Mouse (Mus musculus) bone marrow, adult 2 months (tissue): ENCODE data around the gene Tenm4.

Experiments
- CTCF ChIP-seq: fragments of 200-500 bp; IDR thresholded peaks from 2 replicates; pipeline ENCODE4 v1.5.1; 2011; ENCODE audit warnings: low read length, control low read depth; ENCODE audit not compliant: control insufficient read depth, insufficient read depth
- POLR2A ChIP-seq: fragments of 200-500 bp; IDR thresholded peaks from 2 replicates; pipeline ENCODE4 v1.6.1; 2011; ENCODE audit warnings: low read depth, mild to moderate bottlenecking, control low read depth, low read length, borderline replicate concordance; ENCODE audit not compliant: control insufficient read depth

GRCm38 (mm10) chr7:96651626-96652341 is 480.7 kb downstream of the Tenm4 start:
- no peak for TF ChIP-seq CTCF
- TF ChIP-seq POLR2A: no peak
